Mouse (Mus musculus) liver, embryonic 15.5 days (tissue): ENCODE data around the gene Spon1. TPM values are rescaled to one million over a fixed set of nuclear protein-coding genes. Genes with fewer than 3 reads are reported as not detected.

Experiments used
- ATAC-seq: fragments of 200-750 bp; cut with Nextera tagmentation; 2 replicates; pipeline ENCODE4 v1.8.0; 2017; ENCODE audit warnings: moderate number of reproducible peaks, mild to moderate bottlenecking, moderate library complexity; ENCODE audit not compliant: insufficient read depth
- H3K27ac ChIP-seq: fragments of 300-500 bp; sonication (generic); replicated peaks from 2 replicates; pipeline ENCODE4 v1.5.1; 2015; ENCODE audit warnings: mild to moderate bottlenecking, inconsistent platforms
- H3K27me3 ChIP-seq: fragments of 300-500 bp; sonication (generic); 2 replicates; pipeline ENCODE4 v1.6.1; 2015; ENCODE audit warnings: mild to moderate bottlenecking, inconsistent platforms
- H3K36me3 ChIP-seq: fragments of 300-500 bp; sonication (generic); replicated peaks from 2 replicates; pipeline ENCODE4 v1.6.1; 2015; ENCODE audit warnings: moderate library complexity, mild to moderate bottlenecking, inconsistent platforms
- H3K4me1 ChIP-seq: fragments of 300-500 bp; sonication (generic); replicated peaks from 2 replicates; pipeline ENCODE4 v1.6.1; 2015; ENCODE audit warnings: inconsistent platforms
- H3K4me2 ChIP-seq: fragments of 300-500 bp; sonication (generic); 2 replicates; pipeline ENCODE4 v1.6.1; 2015; ENCODE audit warnings: moderate library complexity, mild to moderate bottlenecking, inconsistent platforms
- H3K4me3 ChIP-seq: fragments of 300-500 bp; sonication (generic); replicated peaks from 2 replicates; pipeline ENCODE4 v1.5.1; 2015; ENCODE audit warnings: mild to moderate bottlenecking, inconsistent platforms
- H3K9ac ChIP-seq: fragments of 300-500 bp; sonication (generic); 2 replicates; pipeline ENCODE4 v1.6.1; 2015; ENCODE audit warnings: moderate library complexity, mild to moderate bottlenecking, inconsistent platforms
- H3K9me3 ChIP-seq: fragments of 300-500 bp; sonication (generic); replicated peaks from 2 replicates; pipeline ENCODE4 v1.6.1; 2016; ENCODE audit warnings: inconsistent platforms
- WGBS: fragments of 180-500 bp; shearing (Covaris S2); methylation state at CpG from one replicate; pipeline ENCODE4 v1.1.7; 2015; ENCODE audit warnings: mixed read lengths; ENCODE audit not compliant: insufficient replicate concordance; 5-methylcytosine and 5-hydroxymethylcytosine counted together
- polyA plus RNA-seq: library from polyadenylated mRNA; unstranded; fragments of >200 nt; fragmentation: Nextera tagmentation; extraction: Ambion mirVana; gene quantifications from 2 replicates; pipeline ENCODE4 v1.2.1, GENCODE M21; 2015

Gene Spon1
- polyA plus RNA-seq, 1 experiment from 2014 or later: 0.55 TPM

DNA sequence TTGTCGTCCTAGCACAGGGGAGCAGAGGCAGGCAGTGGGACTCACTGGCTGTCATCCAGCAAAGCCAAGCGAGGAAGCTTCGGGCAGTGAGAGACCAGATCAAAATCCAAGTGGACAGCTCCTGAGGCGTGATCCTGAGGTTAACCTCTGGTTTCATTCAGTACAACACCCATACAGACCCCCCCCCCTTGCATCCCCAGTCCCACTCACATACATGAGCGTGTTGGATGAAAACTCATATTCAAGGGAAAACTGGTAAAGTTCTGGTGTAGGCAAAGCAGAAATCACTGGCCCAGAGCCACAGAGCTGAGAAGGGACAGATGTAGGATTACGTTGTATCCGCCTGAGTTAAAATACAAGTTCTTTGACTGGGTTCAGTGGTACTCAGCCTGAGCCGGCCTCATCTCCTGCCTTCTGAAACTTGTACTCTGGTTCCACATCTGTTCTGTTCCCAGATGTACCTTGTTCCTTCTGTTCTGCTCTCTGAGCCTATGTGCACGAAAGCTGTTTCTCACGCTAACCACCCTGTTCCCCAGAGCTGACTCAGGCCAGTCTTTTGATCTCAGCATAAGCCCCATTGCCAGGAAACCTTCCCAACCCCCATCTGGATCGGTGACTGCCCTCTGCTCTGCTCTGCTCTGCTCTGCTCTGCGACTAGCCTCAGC, 143.5 kb downstream of the Spon1 start:
- Histone ChIP-seq H3K36me3 (no peaks in the 10 kb centered on the region), H3K4me3 (no peak overlapping the region), H3K27ac (no peak overlapping the region), H3K9ac (no peak overlapping the region), H3K4me2 (no peak overlapping the region), H3K9me3 (no peaks in the 10 kb centered on the region), H3K27me3 (no peaks in the 10 kb centered on the region), H3K4me1 (peaks cover 3% of the 10 kb centered on the region; the same call in 1 of the 2 replicates)
- ATAC-seq: no peak
- 28% methylated on average over 12 of the region's 12 CpGs for WGBS

DNA sequence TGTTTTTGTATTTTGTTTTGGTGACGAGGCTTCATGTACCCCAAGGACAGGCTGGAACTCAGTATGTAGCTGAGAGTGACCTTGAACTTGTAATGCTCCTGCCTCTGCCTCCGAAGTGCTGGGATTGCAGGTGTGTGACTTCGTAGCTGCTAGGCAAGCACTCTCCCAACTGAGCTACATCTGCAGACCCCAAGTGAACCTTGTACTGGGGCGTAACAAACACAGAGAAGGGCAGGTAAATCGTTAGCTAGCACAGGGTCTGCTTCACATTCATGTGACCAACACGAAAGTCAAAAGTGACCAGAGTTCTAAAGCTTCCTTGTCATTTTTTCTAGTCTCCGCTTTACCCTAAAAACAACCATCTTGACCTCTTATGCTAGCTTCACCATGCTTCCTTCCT, 145.1 kb downstream of the Spon1 start:
- Histone ChIP-seq H3K27me3 (no peaks in the 10 kb centered on the region), H3K4me2 (no peak overlapping the region), H3K36me3 (no peaks in the 10 kb centered on the region), H3K9ac (no peak overlapping the region), H3K27ac (no peak overlapping the region), H3K4me3 (no peak overlapping the region), H3K4me1 (peaks cover 3% of the 10 kb centered on the region; the same call in 1 of the 2 replicates), H3K9me3 (no peaks in the 10 kb centered on the region)
- WGBS: 56% methylated on average over 7 of the region's 7 CpGs
- no peak for ATAC-seq

DNA sequence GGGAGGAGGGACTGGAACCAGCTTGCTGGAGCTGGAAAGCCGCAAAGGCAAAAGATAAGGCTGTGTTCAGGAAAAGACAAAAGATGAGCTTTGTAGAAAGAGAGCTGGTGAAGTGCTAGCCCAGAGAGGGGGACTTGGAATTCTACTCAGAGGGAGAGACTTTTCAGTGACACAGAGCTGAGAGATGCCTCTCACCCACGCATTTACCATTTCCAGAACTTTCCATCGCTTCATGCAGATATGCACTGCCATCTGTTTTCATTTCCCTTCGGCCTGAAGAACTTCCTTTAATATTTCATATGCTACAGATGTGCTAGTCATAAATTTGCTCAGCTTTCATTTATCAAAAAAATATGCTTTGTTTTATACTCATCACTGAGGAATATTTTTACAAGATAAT, 150.1 kb downstream of the Spon1 start:
- Histone ChIP-seq H3K27me3 (no peaks in the 10 kb centered on the region), H3K4me3 (no peak overlapping the region), H3K9me3 (no peaks in the 10 kb centered on the region), H3K27ac (no peak overlapping the region), H3K4me2 (no peak overlapping the region), H3K4me1 (no peaks in the 10 kb centered on the region), H3K36me3 (no peaks in the 10 kb centered on the region), H3K9ac (no peak overlapping the region)
- no peak for ATAC-seq
- 55% methylated on average over 4 of the region's 4 CpGs for WGBS

DNA sequence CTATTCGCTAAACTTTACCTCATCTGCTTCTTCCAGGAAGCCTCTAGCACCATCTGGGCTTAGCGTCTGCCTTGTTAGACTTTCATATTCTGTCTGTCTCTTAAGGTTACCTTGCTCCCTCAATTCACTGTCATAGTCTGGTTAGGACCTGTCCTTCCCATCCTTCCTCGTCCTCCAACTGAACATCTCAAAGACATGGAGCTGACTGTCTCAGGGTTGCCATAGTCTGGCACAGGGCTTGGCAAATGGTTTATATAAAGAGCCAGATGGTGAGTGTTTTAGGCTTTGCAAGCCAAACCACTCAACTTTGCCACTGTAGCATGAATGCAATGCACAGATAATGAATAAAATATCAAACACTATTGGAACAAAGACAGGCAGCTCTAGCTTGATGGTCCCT, 153.1 kb downstream of the Spon1 start:
- Histone ChIP-seq H3K27me3 (no peaks in the 10 kb centered on the region), H3K4me1 (no peaks in the 10 kb centered on the region), H3K9me3 (no peaks in the 10 kb centered on the region), H3K4me2 (no peak overlapping the region), H3K27ac (no peak overlapping the region), H3K4me3 (no peak overlapping the region), H3K36me3 (no peaks in the 10 kb centered on the region), H3K9ac (no peak overlapping the region)
- WGBS: 52% methylated on average over 3 of the region's 3 CpGs
- no peak for ATAC-seq

DNA sequence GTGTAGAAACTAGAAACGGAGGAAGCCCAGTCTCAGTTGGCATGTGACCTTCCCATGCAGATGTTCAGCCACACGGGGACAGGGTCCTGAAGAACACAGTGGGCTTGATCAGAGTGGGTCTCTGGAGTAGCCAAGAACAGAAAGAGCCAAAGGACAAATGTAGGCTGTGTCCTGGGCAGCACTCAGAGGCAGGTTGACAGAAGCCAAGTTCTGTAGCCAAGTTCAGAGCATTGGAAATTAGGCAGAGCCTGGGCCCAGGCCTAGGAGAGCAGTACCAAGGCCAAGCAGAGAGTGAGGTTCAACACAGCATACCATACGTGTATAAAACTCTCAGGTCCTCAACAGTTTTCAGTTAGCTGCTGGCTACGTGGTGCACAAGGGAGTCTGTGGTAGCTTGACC, 153.7 kb downstream of the Spon1 start:
- no peak overlapping the region for H3K4me3 ChIP-seq
- no peaks in the 10 kb centered on the region for H3K36me3 ChIP-seq
- H3K27ac ChIP-seq: no peak overlapping the region
- no peak overlapping the region for H3K9ac ChIP-seq
- no peak overlapping the region for H3K4me2 ChIP-seq
- H3K27me3 ChIP-seq: no peaks in the 10 kb centered on the region
- WGBS: 72% methylated on average over 4 of the region's 4 CpGs
- H3K9me3 ChIP-seq: no peaks in the 10 kb centered on the region
- no peak for ATAC-seq
- H3K4me1 ChIP-seq: no peaks in the 10 kb centered on the region

DNA sequence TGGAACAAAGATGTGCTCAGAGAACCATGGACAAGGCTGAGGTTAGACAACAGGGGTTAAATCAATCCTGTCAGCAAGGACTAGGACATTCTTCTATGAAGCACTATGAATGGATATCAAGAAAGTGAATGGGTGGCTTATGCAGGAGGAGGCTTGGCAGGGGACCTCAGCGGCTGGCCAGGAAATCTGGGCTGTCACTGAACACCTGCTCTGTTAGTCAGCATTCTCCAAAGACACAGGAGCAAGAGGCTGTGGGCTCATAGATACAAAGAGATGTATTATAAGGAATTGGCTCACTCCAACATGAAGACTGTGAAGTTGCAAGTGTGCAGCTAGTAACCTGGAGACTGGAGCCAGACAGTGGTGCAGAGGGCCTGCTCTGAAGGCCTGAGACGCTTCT, 154.3 kb downstream of the Spon1 start:
- Histone ChIP-seq H3K36me3 (no peaks in the 10 kb centered on the region), H3K27me3 (no peaks in the 10 kb centered on the region), H3K27ac (no peak overlapping the region), H3K9ac (no peak overlapping the region), H3K9me3 (no peaks in the 10 kb centered on the region), H3K4me1 (no peaks in the 10 kb centered on the region), H3K4me3 (no peak overlapping the region), H3K4me2 (no peak overlapping the region)
- WGBS: 62% methylated on average over 2 of the region's 2 CpGs
- ATAC-seq: no peak

DNA sequence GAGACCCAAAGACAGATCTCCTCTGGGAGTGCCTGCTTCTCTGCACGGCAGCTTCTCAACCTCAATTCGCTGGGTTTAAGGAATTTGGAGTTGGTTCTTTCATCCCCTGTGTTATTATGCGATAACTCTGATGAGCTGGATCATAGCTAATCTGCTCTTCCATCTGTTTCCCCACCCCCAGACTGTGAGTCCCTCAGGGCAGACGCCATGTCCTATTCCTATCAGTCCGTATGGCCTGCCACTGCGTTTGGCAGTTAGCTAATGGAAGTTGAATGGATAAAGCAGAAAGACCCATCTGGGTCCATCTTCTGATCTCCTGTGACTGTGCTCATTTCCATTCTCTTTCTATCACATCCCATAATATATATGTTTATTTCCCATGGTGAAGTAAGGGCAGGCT, 158.8 kb downstream of the Spon1 start:
- Histone ChIP-seq H3K4me2 (no peak overlapping the region), H3K4me3 (no peak overlapping the region)
- ATAC-seq: no peak

DNA sequence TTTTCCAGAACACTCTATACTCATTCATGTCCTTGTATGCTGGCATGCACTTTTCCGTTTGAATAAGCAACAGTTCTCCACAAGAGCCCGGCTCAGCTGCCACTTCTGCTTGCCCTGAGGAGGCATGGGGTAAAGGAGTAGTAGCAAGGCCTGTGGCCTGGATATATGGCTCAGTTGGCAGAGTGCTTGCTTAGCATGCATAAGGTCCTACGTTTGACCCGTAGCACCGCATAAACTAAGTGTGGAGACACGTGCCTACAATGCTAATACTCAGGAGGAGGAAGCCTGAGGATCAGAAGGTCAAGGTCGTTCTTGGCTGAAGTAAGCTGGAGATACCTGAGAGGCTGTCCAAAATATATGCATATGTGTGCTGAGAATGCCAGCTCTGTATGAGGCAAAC, 185.1 kb downstream of the Spon1 start:
- H3K4me1 ChIP-seq: no peaks in the 10 kb centered on the region
- H3K9me3 ChIP-seq: no peaks in the 10 kb centered on the region
- no peaks in the 10 kb centered on the region for H3K36me3 ChIP-seq
- no peaks in the 10 kb centered on the region for H3K27me3 ChIP-seq
- no peak overlapping the region for H3K4me3 ChIP-seq
- 62% methylated on average over 7 of the region's 7 CpGs for WGBS
- no peak overlapping the region for H3K4me2 ChIP-seq
- H3K27ac ChIP-seq: no peak overlapping the region
- no peak overlapping the region for H3K9ac ChIP-seq
- ATAC-seq: no peak

More for the DNA sequence above, 158.8 kb downstream of the Spon1 start:
- Histone ChIP-seq H3K27me3 (no peaks in the 10 kb centered on the region), H3K36me3 (no peaks in the 10 kb centered on the region), H3K4me1 (no peaks in the 10 kb centered on the region), H3K9ac (no peak overlapping the region), H3K27ac (no peak overlapping the region), H3K9me3 (no peaks in the 10 kb centered on the region)
- 54% methylated on average over 6 of the region's 6 CpGs for WGBS

DNA sequence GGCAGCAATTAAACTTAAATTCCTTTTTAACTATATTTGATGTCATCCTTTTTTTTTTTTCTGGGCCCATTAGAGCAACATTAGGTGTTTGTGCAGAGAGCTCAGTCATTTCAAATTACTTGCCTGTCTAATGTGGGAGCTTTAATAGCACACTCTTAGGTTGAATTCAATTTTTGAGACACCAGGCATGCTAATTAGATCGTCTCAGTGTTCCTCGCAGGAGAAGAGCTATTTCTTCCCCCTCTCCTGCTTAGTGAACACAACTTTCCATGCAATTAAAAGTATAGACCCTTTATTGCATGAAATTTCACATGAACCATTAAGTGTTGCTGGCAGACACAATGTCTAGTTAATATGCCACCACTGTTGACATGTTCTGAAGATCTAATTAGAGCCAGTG, 189.6 kb downstream of the Spon1 start:
- no peaks in the 10 kb centered on the region for H3K36me3 ChIP-seq
- WGBS: 58% methylated on average over 2 of the region's 2 CpGs
- H3K9me3 ChIP-seq: no peaks in the 10 kb centered on the region
- no peaks in the 10 kb centered on the region for H3K27me3 ChIP-seq
- no peak overlapping the region for H3K4me3 ChIP-seq
- H3K4me2 ChIP-seq: no peak overlapping the region
- no peak overlapping the region for H3K27ac ChIP-seq
- no peak overlapping the region for H3K9ac ChIP-seq
- ATAC-seq: no peak
- no peaks in the 10 kb centered on the region for H3K4me1 ChIP-seq

DNA sequence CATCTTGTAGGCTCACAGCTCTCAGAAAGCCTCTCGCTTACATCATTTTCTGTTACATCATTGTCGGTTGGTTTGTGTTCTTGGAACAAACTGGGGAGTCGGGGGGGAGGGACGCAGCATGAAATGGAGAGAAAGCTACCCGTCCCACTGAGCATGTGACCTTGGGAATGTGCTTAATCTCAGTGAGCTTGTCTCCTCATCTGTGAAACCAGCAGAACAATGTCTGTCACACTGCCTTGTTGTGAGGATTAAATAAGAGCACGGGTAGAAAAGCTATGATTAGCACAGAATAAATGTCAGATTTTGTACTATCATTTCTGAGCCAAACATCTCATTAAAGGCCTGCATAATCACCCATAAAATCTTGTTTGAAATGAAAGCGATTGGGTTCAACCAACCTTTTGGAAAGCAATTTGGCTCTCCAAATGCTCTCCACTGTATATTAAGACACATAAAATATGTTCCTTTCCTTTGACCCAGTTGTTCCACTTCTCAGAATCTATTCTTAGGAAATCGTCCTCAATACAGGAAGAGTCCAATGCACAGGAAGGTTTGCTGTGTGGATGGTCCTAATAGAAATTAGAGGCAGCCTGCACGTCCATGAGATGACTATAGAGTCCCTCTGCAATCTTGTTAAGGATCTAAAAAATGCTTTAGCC, 195.2 kb downstream of the Spon1 start:
- WGBS: 56% methylated on average over 9 of the region's 9 CpGs
- H3K4me3 ChIP-seq: no peak overlapping the region
- H3K27me3 ChIP-seq: no peaks in the 10 kb centered on the region
- H3K4me1 ChIP-seq: no peaks in the 10 kb centered on the region
- H3K27ac ChIP-seq: no peak overlapping the region
- H3K9ac ChIP-seq: no peak overlapping the region
- no peak overlapping the region for H3K4me2 ChIP-seq
- no peak for ATAC-seq
- H3K9me3 ChIP-seq: no peaks in the 10 kb centered on the region
- no peaks in the 10 kb centered on the region for H3K36me3 ChIP-seq

DNA sequence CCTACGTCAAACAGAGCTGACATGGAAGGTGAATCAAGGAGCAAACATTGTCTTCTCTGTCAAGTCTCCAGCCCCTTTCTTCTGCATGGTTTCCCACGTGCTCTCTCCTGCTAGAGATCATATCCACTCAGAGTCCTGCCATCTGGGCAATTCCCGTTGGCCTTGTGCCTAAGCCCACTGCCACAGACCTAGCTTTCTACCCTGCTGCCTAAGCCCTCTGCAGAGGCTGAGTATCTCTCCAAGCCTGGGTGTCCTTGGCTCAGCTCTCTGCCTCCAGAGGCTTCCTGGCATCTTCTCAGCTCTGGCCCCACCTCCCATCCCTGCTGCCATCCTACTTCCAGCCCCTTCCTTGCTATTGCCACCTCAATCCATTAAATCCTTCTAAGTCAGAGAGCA, 195.7 kb downstream of the Spon1 start:
- Histone ChIP-seq H3K9me3 (no peaks in the 10 kb centered on the region), H3K36me3 (no peaks in the 10 kb centered on the region)
- no peak for ATAC-seq

DNA sequence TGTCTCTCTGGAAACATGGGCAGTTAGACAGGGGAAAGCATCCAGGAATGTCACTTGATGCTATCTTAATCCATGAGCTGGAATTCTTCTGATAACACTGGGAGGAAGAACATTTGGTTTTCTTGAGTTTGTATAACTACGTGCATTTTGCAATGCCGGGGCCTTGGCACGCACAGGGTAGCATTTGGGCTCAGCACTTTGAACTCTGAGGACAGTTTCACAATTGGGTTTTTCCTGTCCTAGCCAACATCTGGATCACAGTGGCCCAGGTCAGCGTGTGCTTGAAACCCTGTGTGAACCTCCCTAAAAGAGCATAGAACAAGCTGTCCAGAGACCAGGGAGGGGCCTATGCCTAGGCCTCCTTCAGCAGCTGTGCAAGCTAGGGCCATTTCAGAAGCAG, 196.3 kb downstream of the Spon1 start:
- Histone ChIP-seq H3K36me3 (no peaks in the 10 kb centered on the region), H3K4me3 (no peak overlapping the region), H3K27me3 (no peaks in the 10 kb centered on the region), H3K27ac (no peak overlapping the region), H3K4me2 (no peak overlapping the region), H3K4me1 (no peaks in the 10 kb centered on the region), H3K9ac (no peak overlapping the region), H3K9me3 (no peaks in the 10 kb centered on the region)
- no peak for ATAC-seq
- 66% methylated on average over 4 of the region's 4 CpGs for WGBS

More for the DNA sequence above, 195.7 kb downstream of the Spon1 start:
- no peak overlapping the region for H3K27ac ChIP-seq
- H3K4me1 ChIP-seq: no peaks in the 10 kb centered on the region
- H3K27me3 ChIP-seq: no peaks in the 10 kb centered on the region
- 44% methylated on average over 3 of the region's 3 CpGs for WGBS
- no peak overlapping the region for H3K4me2 ChIP-seq
- H3K4me3 ChIP-seq: no peak overlapping the region
- no peak overlapping the region for H3K9ac ChIP-seq
